Mouse (Mus musculus) effector memory CD4-positive, alpha-beta T cell, adult 7 months (primary cell): ENCODE measurements around the gene Ppp1r12a. TPM values are rescaled to one million over a fixed set of nuclear protein-coding genes. Genes with fewer than 3 reads are reported as not detected.

ENCODE experiments used
- polyA plus RNA-seq: library from polyadenylated mRNA; unstranded; fragments of 100-300 nt; shearing (Covaris generic); gene quantifications from one replicate; pipeline ENCODE4 v1.2.1, GENCODE M21; 2017

Gene Ppp1r12a
- polyA plus RNA-seq, result 111 TPM

DNA sequence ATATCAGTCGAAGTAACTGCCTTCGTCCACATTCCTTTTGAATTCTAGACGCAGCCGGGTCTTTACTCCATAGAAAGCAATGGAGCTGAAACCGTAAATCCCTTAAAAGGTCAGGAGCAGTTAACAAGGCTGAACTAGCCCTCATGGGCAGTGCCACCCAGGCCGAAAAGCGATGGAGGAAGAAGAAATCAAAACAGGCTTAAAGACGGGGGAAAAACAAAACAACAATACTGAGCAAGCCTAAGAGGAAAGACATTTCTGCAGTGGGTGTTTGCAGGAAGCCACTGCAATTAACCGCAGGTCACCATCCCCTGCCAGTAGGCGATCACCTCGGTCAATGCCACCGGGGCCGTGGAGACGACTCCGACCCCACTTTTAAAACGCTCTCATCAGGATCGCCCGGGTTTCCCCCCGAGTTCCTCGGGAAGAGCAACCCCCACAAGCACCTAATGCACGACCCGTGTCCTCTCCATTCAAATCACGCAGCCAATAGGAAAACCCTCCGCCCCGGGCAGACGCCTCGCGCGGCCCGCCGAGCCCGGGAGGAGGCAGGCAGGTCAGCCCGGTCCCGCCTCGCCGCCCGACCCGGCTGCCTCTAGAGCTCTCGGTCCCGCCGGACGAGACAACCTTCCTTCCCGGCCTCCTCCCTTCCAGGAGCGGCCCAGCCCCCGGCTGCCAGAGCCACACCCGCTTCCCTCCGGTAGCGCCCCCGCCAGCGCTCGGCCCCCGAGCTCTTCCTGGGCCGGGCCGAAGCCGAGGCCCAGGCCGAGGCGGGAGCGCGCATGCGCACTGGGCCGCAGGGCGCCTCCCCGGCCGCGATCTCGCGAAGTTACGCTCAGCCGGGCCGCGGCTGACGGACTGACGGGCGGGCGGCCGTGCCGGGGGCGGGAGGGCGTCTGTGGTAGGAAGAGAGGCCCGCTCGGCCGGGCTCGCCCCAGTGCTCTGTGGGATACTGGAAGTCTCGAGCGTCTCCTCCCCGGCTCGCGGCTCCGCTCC is at the start of gene Ppp1r12a:
Gene Ppp1r12a, plus strand, starts transcription at position 933 of the 996 bp plus-strand sequence.

DNA sequence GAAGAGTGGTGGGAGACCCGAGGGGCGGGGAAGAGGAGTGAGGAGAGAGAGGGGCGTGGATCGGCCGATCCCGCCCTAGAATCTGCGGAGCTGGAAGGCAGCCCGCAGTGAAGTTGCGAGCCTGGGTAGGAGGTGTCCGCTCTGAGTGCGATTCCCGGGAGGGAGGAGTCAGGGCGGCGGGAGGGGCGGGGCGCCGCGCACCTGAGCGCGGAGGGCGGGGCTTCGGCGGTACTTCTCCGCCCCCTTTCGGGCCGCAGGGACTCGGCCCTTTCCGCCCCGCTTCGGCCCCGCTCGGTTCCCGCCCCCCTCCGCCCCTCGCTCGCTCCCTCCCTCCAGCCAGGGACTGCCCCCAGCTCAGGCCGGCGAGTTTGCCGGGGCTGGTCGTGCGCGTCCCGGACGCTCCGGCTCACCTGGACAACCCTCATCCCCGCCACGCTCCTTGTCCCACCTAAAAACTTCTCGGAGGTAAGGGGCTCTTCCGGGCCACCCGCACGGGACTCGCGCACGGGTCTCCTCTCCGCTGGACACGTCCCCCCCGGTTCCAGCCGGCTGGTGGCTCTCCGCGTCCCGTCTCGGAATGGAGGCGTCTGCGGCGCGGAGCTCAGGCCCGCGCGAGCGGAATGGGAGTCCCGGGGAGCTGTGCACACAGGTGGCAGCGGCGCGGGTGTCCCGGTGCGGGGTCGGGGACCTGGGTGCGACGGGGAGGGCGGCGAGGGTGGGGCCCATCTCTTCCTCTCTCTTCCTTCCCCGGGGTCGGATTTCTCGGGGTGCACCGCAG is 170.0 kb downstream of the Ppp1r12a start, which contains the start of gene Pawr:
Gene Pawr, plus strand, starts transcription at position 338 of the 778 bp plus-strand sequence.

Other genes with a start within 250 kb of the Ppp1r12a start
- gene Pawr, start 169.9 kb downstream of the Ppp1r12a start, polyA plus RNA-seq, result 23.4 TPM